Mouse (Mus musculus) heart, embryonic 10.5 days (tissue): ENCODE data around the gene Tmem209. TPM values are rescaled to one million over a fixed set of nuclear protein-coding genes. Genes with fewer than 3 reads are reported as not detected.

ENCODE experiments used
- DNase-seq: peaks from one replicate; pipeline ENCODE4 v3.0.0-alpha.2; 2017; ENCODE audit warnings: low spot score
- H3K27ac ChIP-seq: fragments of 300-500 bp; sonication (generic); 2 replicates; pipeline ENCODE4 v1.5.1; 2016; ENCODE audit warnings: mild to moderate bottlenecking
- H3K27me3 ChIP-seq: fragments of 300-500 bp; sonication (generic); 2 replicates; pipeline ENCODE4 v1.6.1; 2016; ENCODE audit warnings: mild to moderate bottlenecking; ENCODE audit not compliant: poor library complexity, insufficient read depth, severe bottlenecking
- H3K36me3 ChIP-seq: fragments of 300-500 bp; sonication (generic); 2 replicates; pipeline ENCODE4 v1.6.1; 2016; ENCODE audit warnings: mild to moderate bottlenecking, moderate library complexity
- H3K4me1 ChIP-seq: fragments of 300-500 bp; sonication (generic); 2 replicates; pipeline ENCODE4 v1.6.1; 2016; ENCODE audit warnings: mild to moderate bottlenecking
- H3K4me3 ChIP-seq: fragments of 300-500 bp; sonication (generic); 2 replicates; pipeline ENCODE4 v1.5.1; 2016; ENCODE audit warnings: mild to moderate bottlenecking, moderate library complexity
- H3K9me3 ChIP-seq: fragments of 300-500 bp; sonication (generic); 2 replicates; pipeline ENCODE4 v1.6.1; 2016; ENCODE audit warnings: mild to moderate bottlenecking, moderate library complexity
- WGBS: fragments of 180-500 bp; shearing (Covaris S2); methylation state at CpG from one replicate; pipeline ENCODE4 v1.1.7; 2016; 5-methylcytosine and 5-hydroxymethylcytosine counted together
- polyA plus RNA-seq: library from polyadenylated mRNA; unstranded; fragments of >200 nt; fragmentation: Nextera tagmentation; extraction: Ambion mirVana; gene quantifications from 2 replicates; pipeline ENCODE4 v1.2.1, GENCODE M21; 2016

Gene Tmem209
- polyA plus RNA-seq, 1 experiment from 2014 or later = 41.1 TPM

- no peak for DNase-seq
- 66% methylated on average over 3 of the region's 3 CpGs for WGBS
- H3K9me3 ChIP-seq = no peaks in the 10 kb centered on the region
- peaks cover 19% of the 10 kb centered on the region for H3K4me1 ChIP-seq
- no peak overlapping the region for H3K4me3 ChIP-seq
- H3K27ac ChIP-seq = no peak overlapping the region
- peaks cover 27% of the 10 kb centered on the region for H3K36me3 ChIP-seq
- no peaks in the 10 kb centered on the region for H3K27me3 ChIP-seq
Measured at GRCm38 (mm10) chr6:30437054-30437453, 72.5 kb downstream of the Tmem209 start.

- Histone ChIP-seq H3K36me3 (peaks cover 22% of the 10 kb centered on the region), H3K4me1 (peaks cover 21% of the 10 kb centered on the region)
- no peak for DNase-seq
Measured at GRCm38 (mm10) chr6:30436476-30436875, 73.1 kb downstream of the Tmem209 start.

GRCm38 (mm10) chr6:30432461-30433192 lies 77.0 kb downstream of the Tmem209 start:
- 66% methylated on average over 3 of the region's 3 CpGs for WGBS
- H3K27ac ChIP-seq = no peak overlapping the region

More at GRCm38 (mm10) chr6:30436476-30436875, 73.1 kb downstream of the Tmem209 start:
- Histone ChIP-seq H3K4me3 (no peak overlapping the region), H3K9me3 (no peaks in the 10 kb centered on the region), H3K27ac (no peak overlapping the region), H3K27me3 (no peaks in the 10 kb centered on the region)
- 92% methylated on average over 3 of the region's 3 CpGs for WGBS

More at GRCm38 (mm10) chr6:30432461-30433192, 77.0 kb downstream of the Tmem209 start:
- Histone ChIP-seq H3K9me3 (no peaks in the 10 kb centered on the region), H3K4me1 (peaks cover 22% of the 10 kb centered on the region), H3K36me3 (no peaks in the 10 kb centered on the region; the same call in 1 of the 2 replicates), H3K27me3 (no peaks in the 10 kb centered on the region), H3K4me3 (no peak overlapping the region)
- no peak for DNase-seq

Other genes with a start within 250 kb of the Tmem209 start
- 49.6 and 51.7 TPM in 2 replicates for gene Ube2h, start 205.2 kb downstream of the Tmem209 start, polyA plus RNA-seq
- 55.6 and 71.2 TPM in 2 replicates for gene Zc3hc1, start 118.8 kb downstream of the Tmem209 start, polyA plus RNA-seq
- gene Klhdc10, start 107.9 kb downstream of the Tmem209 start, polyA plus RNA-seq = 30.9 and 33.8 TPM in 2 replicates
- 0.16 TPM in 1 of 2 replicates, not detected in the other for gene Ssmem1, start 66 bp upstream of the Tmem209 start, polyA plus RNA-seq
- gene Cpa2, start 31.8 kb upstream of the Tmem209 start, polyA plus RNA-seq = 17.8 and 29.1 TPM in 2 replicates
- gene Cpa4, start 58.6 kb upstream of the Tmem209 start, polyA plus RNA-seq = 1.2 and 1.7 TPM in 2 replicates
- 0.97 and 2.1 TPM in 2 replicates for gene Cpa5, start 101.2 kb upstream of the Tmem209 start, polyA plus RNA-seq
- gene Cpa1, start 129.4 kb upstream of the Tmem209 start, polyA plus RNA-seq = 3.9 and 4.3 TPM in 2 replicates
- gene Cep41, start 184.0 kb upstream of the Tmem209 start, polyA plus RNA-seq = 12.5 and 15.3 TPM in 2 replicates
- gene Mest, start 213.8 kb upstream of the Tmem209 start, polyA plus RNA-seq = 3,213 and 4,348 TPM in 2 replicates